Comparison of ENCODE assay signal across 8 mouse cellular contexts in genomic region chr13:45872041-45872746, GRCm38 (mm10).
A peak's percentile ranks its signal among the peaks of the same experiment; 100 is the strongest.
DNase-seq lines count a peak whose midpoint lies in the region; ATAC-seq and TF ChIP-seq lines count a peak whose summit lies in the region.

No protein-coding gene starts in this region.

- TF ChIP-seq CTCF in layer of hippocampus, adult 2 months (conservative IDR thresholded peaks at IDR 0.05): no peak
- TF ChIP-seq CTCF in bone marrow, adult 2 months (IDR thresholded peaks at IDR 0.05; ENCODE audit: control insufficient read depth, insufficient read depth, low read length): no peak
- no peak for TF ChIP-seq CTCF in thymus, adult 2 months (IDR thresholded peaks at IDR 0.05; ENCODE audit: borderline replicate concordance, control insufficient read depth, extremely low read depth, insufficient read depth, low read length, poor library complexity)

- H3K36me3 ChIP-seq in thymus, adult 2 months (ENCODE audit: control insufficient read depth, insufficient read depth, low read length): no peaks in the 10 kb centered on the region
- no peaks in the 10 kb centered on the region for H3K36me3 ChIP-seq in hindbrain, embryonic 14.5 days (replicated peaks; ENCODE audit: control insufficient read depth, insufficient read depth)

- H3K9ac ChIP-seq in hindbrain, embryonic 14.5 days: no peak overlapping the region

- no peak for ATAC-seq in hindbrain, embryonic 14.5 days (ENCODE audit: low FRiP score)

- DNase-seq in layer of hippocampus, adult 2 months (ENCODE audit: low spot score in 2 of 2): no peak
- no peak for DNase-seq in layer of hippocampus, adult 8-10 months (ENCODE audit: low spot score in 2 of 2)
- peak; percentile 39 for DNase-seq in kidney, adult 9 months
- peak; percentile 49 for DNase-seq in thymus, adult 2 months
- no peak for DNase-seq in hindbrain, embryonic 14.5 days (ENCODE audit: low spot score)
- no peak for DNase-seq in cerebellum, adult 11 months
- no peak for DNase-seq in urinary bladder, postnatal 4 days (ENCODE audit: low spot score in 2 of 2)

- H3K27me3 ChIP-seq in thymus, adult 2 months (ENCODE audit: control insufficient read depth, insufficient read depth, low read length): no peaks in the 10 kb centered on the region
- no peaks in the 10 kb centered on the region for H3K27me3 ChIP-seq in hindbrain, embryonic 14.5 days (ENCODE audit: control insufficient read depth, insufficient read depth, low read length)

- peaks cover 1% of the 10 kb centered on the region; the same call in 1 of the 2 replicates for H3K4me1 ChIP-seq in bone marrow, adult 2 months (ENCODE audit: control insufficient read depth, insufficient read depth, low read length)
- peaks cover 42% of the 10 kb centered on the region for H3K4me1 ChIP-seq in thymus, adult 2 months (replicated peaks; ENCODE audit: control insufficient read depth, insufficient read depth, low read length)
- H3K4me1 ChIP-seq in hindbrain, embryonic 14.5 days (replicated peaks; ENCODE audit: control insufficient read depth, insufficient read depth, low read length): no peaks in the 10 kb centered on the region

- 7% methylated on average over 14 of the region's 14 CpGs for WGBS in bone marrow, adult 2 months
- WGBS in thymus, adult 2 months: 4% methylated on average over 14 of the region's 14 CpGs
- WGBS in hindbrain, embryonic 14.5 days: 90% methylated on average over 14 of the region's 14 CpGs

- H3K9me3 ChIP-seq in hindbrain, embryonic 14.5 days (ENCODE audit: control insufficient read depth, low read length): no peaks in the 10 kb centered on the region

- H3K4me3 ChIP-seq in layer of hippocampus, adult 2 months: no peak overlapping the region
- peak overlapping the region; percentile 77 for H3K4me3 ChIP-seq in bone marrow, adult 2 months (replicated peaks; ENCODE audit: control insufficient read depth, low read depth, low read length)
- peak overlapping the region; percentile 66 for H3K4me3 ChIP-seq in thymus, adult 2 months (ENCODE audit: control insufficient read depth, insufficient read depth, low read length)
- H3K4me3 ChIP-seq in hindbrain, embryonic 14.5 days (replicated peaks; ENCODE audit: low read length): no peak overlapping the region

- TF ChIP-seq POLR2A in bone marrow, adult 2 months (IDR thresholded peaks at IDR 0.05; ENCODE audit: borderline replicate concordance, control insufficient read depth, low read depth, low read length): no peak
- no peak for TF ChIP-seq POLR2A in thymus, adult 2 months (IDR thresholded peaks at IDR 0.05; ENCODE audit: control insufficient read depth, extremely low read depth, insufficient read depth, low read length, poor library complexity)

- H3K4me2 ChIP-seq in hindbrain, embryonic 14.5 days (replicated peaks): no peak overlapping the region

- H3K27ac ChIP-seq in layer of hippocampus, adult 2 months: peak overlapping the region; percentile 59; the same call in 1 of the 2 replicates
- peak overlapping the region; percentile 28 for H3K27ac ChIP-seq in bone marrow, adult 2 months (ENCODE audit: control insufficient read depth, insufficient read depth, low read depth, low read length, poor library complexity)
- peak overlapping the region; percentile 98 for H3K27ac ChIP-seq in thymus, adult 2 months (ENCODE audit: control insufficient read depth, insufficient read depth, low read length)
- H3K27ac ChIP-seq in hindbrain, embryonic 14.5 days: no peak overlapping the region

Comparison
In these comparisons a context has a peak if more than half of its experiments do, and no peak if none do; other contexts are left out.
1. DNase-seq: peak in kidney, adult 9 months (single experiment) and thymus, adult 2 months (single experiment); none in layer of hippocampus, adult 2 months (0 of 2), layer of hippocampus, adult 8-10 months (0 of 2), hindbrain, embryonic 14.5 days (single experiment), cerebellum, adult 11 months (single experiment) and urinary bladder, postnatal 4 days (0 of 2).
2. H3K4me3 ChIP-seq: peak in bone marrow, adult 2 months (single experiment) and thymus, adult 2 months (single experiment); none in layer of hippocampus, adult 2 months (single experiment) and hindbrain, embryonic 14.5 days (single experiment).